Mouse (Mus musculus) ES-Bruce4 (cell line): ENCODE measurements at regions not wholly inside any gene's neighbourhood (a gene's known extent, or its start where the extent isn't known, plus 50 kb on each side); places are given as distances from the start of the nearest gene placed in this dataset.
A peak's percentile ranks its signal among the peaks of the same experiment; 100 is the strongest.

ENCODE experiments used
- H3K27ac ChIP-seq: 2 replicates; pipeline ENCODE4 v1.5.1; 2012; ENCODE audit warnings: low read length, inconsistent platforms; ENCODE audit not compliant: insufficient read depth
- H3K27me3 ChIP-seq: 2 replicates; pipeline ENCODE4 v1.6.1; 2012; ENCODE audit warnings: mild to moderate bottlenecking, low read length, inconsistent platforms; ENCODE audit not compliant: control insufficient read depth, poor library complexity, insufficient read depth, severe bottlenecking
- H3K36me3 ChIP-seq: 2 replicates; pipeline ENCODE4 v1.6.1; 2012; ENCODE audit warnings: inconsistent platforms, mild to moderate bottlenecking, low read length, moderate library complexity; ENCODE audit not compliant: control insufficient read depth, poor library complexity, insufficient read depth, severe bottlenecking
- H3K4me1 ChIP-seq: one replicate; pipeline ENCODE4 v1.8.1; 2011; ENCODE audit warnings: low read length; ENCODE audit not compliant: control insufficient read depth, insufficient read depth
- H3K4me3 ChIP-seq: 2 replicates; pipeline ENCODE4 v1.5.1; 2011; ENCODE audit warnings: low read depth, mild to moderate bottlenecking, low read length
- H3K9ac ChIP-seq: 2 replicates; pipeline ENCODE4 v1.6.1; 2012; ENCODE audit warnings: low read depth, mild to moderate bottlenecking, inconsistent platforms; ENCODE audit not compliant: poor library complexity, severe bottlenecking
- H3K9me3 ChIP-seq: replicated peaks from 2 replicates; pipeline ENCODE4 v1.6.1; 2012; ENCODE audit warnings: mild to moderate bottlenecking, low read length, inconsistent platforms; ENCODE audit not compliant: control insufficient read depth, poor library complexity, insufficient read depth, severe bottlenecking
- CTCF ChIP-seq: IDR thresholded peaks from one replicate; pipeline ENCODE4 v1.8.1; 2011; ENCODE audit warnings: low read depth, low read length
- EP300 ChIP-seq: IDR thresholded peaks from 2 replicates; pipeline ENCODE4 v1.6.1; 2011; ENCODE audit warnings: low read depth, low read length; ENCODE audit not compliant: insufficient read depth
- POLR2A ChIP-seq: IDR thresholded peaks from one replicate; pipeline ENCODE4 v1.8.1; 2011; ENCODE audit warnings: low read length; ENCODE audit not compliant: insufficient read depth

- Histone ChIP-seq H3K4me3 (no peak overlapping the region), H3K36me3 (no peaks in the 10 kb centered on the region), H3K27ac (no peak overlapping the region), H3K27me3 (no peaks in the 10 kb centered on the region), H3K4me1 (no peaks in the 10 kb centered on the region), H3K9me3 (no peaks in the 10 kb centered on the region), H3K9ac (no peak overlapping the region)
- no peak for TF ChIP-seq POLR2A
- TF ChIP-seq EP300: no peak
- TF ChIP-seq CTCF: no peak
Measured at GRCm38 (mm10) chr14:71692752-71693437, 798.7 kb downstream of the Gm9195 start.

GRCm38 (mm10) chr14:71674564-71674963, 817.1 kb downstream of the Gm9195 start:
- H3K27ac ChIP-seq: no peak overlapping the region
- H3K4me1 ChIP-seq: no peaks in the 10 kb centered on the region
- H3K27me3 ChIP-seq: no peaks in the 10 kb centered on the region
- TF ChIP-seq CTCF (no peak), POLR2A (no peak), EP300 (no peak)
- no peak overlapping the region for H3K4me3 ChIP-seq
- H3K9me3 ChIP-seq: no peaks in the 10 kb centered on the region
- no peaks in the 10 kb centered on the region for H3K36me3 ChIP-seq
- no peak overlapping the region for H3K9ac ChIP-seq

DNA sequence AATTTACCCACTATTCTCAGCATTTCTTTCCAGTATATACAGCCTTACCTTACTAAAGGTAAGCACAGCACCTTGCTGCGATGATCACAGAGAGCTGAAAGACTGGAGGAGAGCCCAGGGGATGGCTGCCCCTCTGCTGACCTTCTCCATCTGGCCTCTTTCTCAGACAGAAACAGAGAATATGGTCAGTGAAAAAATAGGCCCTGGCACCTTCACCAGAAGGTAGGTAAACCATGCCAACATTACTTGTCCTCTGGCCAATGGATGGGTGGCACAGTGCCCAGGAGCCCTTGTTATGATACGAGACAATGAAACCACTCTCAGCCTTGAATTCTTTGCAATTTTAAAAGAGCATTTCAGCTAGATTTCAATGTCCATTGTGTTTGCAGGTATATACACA, 817.8 kb downstream of the Gm9195 start:
- Histone ChIP-seq H3K36me3 (no peaks in the 10 kb centered on the region), H3K9ac (no peak overlapping the region), H3K4me1 (no peaks in the 10 kb centered on the region), H3K27ac (no peak overlapping the region), H3K9me3 (no peaks in the 10 kb centered on the region), H3K4me3 (no peak overlapping the region), H3K27me3 (no peaks in the 10 kb centered on the region)
- TF ChIP-seq CTCF (no peak), POLR2A (no peak), EP300 (no peak)

GRCm38 (mm10) chr14:71672481-71672880, 819.2 kb downstream of the Gm9195 start:
- no peaks in the 10 kb centered on the region for H3K27me3 ChIP-seq
- H3K4me1 ChIP-seq: no peaks in the 10 kb centered on the region
- H3K36me3 ChIP-seq: no peaks in the 10 kb centered on the region
- no peak overlapping the region for H3K9ac ChIP-seq
- TF ChIP-seq EP300: no peak
- TF ChIP-seq CTCF: no peak
- no peak for TF ChIP-seq POLR2A
- H3K9me3 ChIP-seq: no peaks in the 10 kb centered on the region
- no peak overlapping the region for H3K27ac ChIP-seq
- no peak overlapping the region for H3K4me3 ChIP-seq

DNA sequence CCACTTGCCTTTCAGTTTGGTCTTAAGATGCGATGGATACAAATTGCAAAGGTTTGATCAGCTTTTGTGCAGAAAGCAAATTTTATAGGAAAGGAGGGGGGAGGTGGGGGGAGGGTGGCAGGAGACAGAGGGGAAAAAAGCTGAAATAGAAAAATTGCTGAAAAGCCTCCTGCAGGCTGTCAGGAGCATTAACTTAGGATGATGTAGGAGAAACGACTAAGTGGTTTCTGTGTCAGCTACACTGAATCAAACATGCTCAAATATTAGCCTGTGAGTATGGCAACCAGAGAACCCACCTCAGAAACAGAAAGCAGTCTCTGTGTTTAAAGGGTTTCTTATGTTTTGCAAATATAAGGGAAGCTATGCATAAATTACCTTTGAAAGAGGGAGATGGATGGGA, 819.6 kb downstream of the Gm9195 start:
- TF ChIP-seq EP300 (no peak), CTCF (no peak), POLR2A (no peak)
- no peaks in the 10 kb centered on the region for H3K4me1 ChIP-seq
- no peaks in the 10 kb centered on the region for H3K36me3 ChIP-seq
- H3K9ac ChIP-seq: no peak overlapping the region
- H3K27ac ChIP-seq: no peak overlapping the region
- no peaks in the 10 kb centered on the region for H3K9me3 ChIP-seq
- no peak overlapping the region for H3K4me3 ChIP-seq
- no peaks in the 10 kb centered on the region for H3K27me3 ChIP-seq

GRCm38 (mm10) chr14:71670435-71670834, 821.2 kb downstream of the Gm9195 start:
- TF ChIP-seq EP300: no peak
- TF ChIP-seq POLR2A: no peak
- TF ChIP-seq CTCF: peak; percentile 60
- no peak overlapping the region for H3K4me3 ChIP-seq
- no peaks in the 10 kb centered on the region for H3K27me3 ChIP-seq
- no peaks in the 10 kb centered on the region for H3K36me3 ChIP-seq
- no peak overlapping the region for H3K9ac ChIP-seq
- no peaks in the 10 kb centered on the region for H3K9me3 ChIP-seq
- H3K4me1 ChIP-seq: no peaks in the 10 kb centered on the region
- H3K27ac ChIP-seq: no peak overlapping the region
